Mouse (Mus musculus): ENCODE results near the gene Bad.
"Not testable (repeated sequence)": the region's sequence is repeated elsewhere in the genome, so short reads cannot be mapped to it uniquely, and the experiment has no call there.

Gene Bad

GRCm38 (mm10) chr19:6941372-6942248, at the start of gene Bad:
Bad (plus strand) TSS chr19:6941861.
- peak; percentile 94 for DNase-seq (ENCODE audit: low spot score)

- DNase-seq (ENCODE audit: low spot score): no peak
Measured at GRCm38 (mm10) chr19:6892512-6892911, 49.1 kb upstream of the Bad start.

- no peak for DNase-seq (ENCODE audit: low spot score)
Measured at GRCm38 (mm10) chr19:6893731-6894451, 47.8 kb upstream of the Bad start.

- not testable (repeated sequence) for DNase-seq (ENCODE audit: low spot score)
Measured at GRCm38 (mm10) chr19:6895608-6896305, 45.9 kb upstream of the Bad start.

- DNase-seq (ENCODE audit: low spot score): no peak
Measured at GRCm38 (mm10) chr19:6899641-6900040, 42.0 kb upstream of the Bad start.

GRCm38 (mm10) chr19:6903031-6903430, 38.6 kb upstream of the Bad start:
- no peak for DNase-seq (ENCODE audit: low spot score)

- DNase-seq (ENCODE audit: low spot score): no peak
Measured at GRCm38 (mm10) chr19:6904846-6905245, 36.8 kb upstream of the Bad start.

GRCm38 (mm10) chr19:6905498-6906159, 36.0 kb upstream of the Bad start:
- DNase-seq (ENCODE audit: low spot score): no peak

- DNase-seq (ENCODE audit: low spot score): no peak
Measured at GRCm38 (mm10) chr19:6906199-6906598, 35.5 kb upstream of the Bad start.

- no peak for DNase-seq (ENCODE audit: low spot score)
Measured at GRCm38 (mm10) chr19:6907094-6907493, 34.6 kb upstream of the Bad start.

- no peak for DNase-seq (ENCODE audit: low spot score)
Measured at GRCm38 (mm10) chr19:6907811-6908540, 33.7 kb upstream of the Bad start.

- no peak for DNase-seq (ENCODE audit: low spot score)
Measured at GRCm38 (mm10) chr19:6909021-6909420, 32.6 kb upstream of the Bad start.

- DNase-seq (ENCODE audit: low spot score): peak; percentile 88
Measured at GRCm38 (mm10) chr19:6909507-6910289, 32.0 kb upstream of the Bad start, which contains the start of the genes Trmt112 and Prdx5. Trmt112 (plus strand) TSS chr19:6909698. Prdx5 (minus strand) TSS chr19:6910106.

- peak; percentile 52 for DNase-seq (ENCODE audit: low spot score)
Measured at GRCm38 (mm10) chr19:6910306-6910705, 31.4 kb upstream of the Bad start.

- no peak for DNase-seq (ENCODE audit: low spot score)
Measured at GRCm38 (mm10) chr19:6911101-6912074, 30.3 kb upstream of the Bad start.

GRCm38 (mm10) chr19:6912205-6912970, 29.3 kb upstream of the Bad start:
- no peak for DNase-seq (ENCODE audit: low spot score)

GRCm38 (mm10) chr19:6913036-6913435, 28.6 kb upstream of the Bad start:
- DNase-seq (ENCODE audit: low spot score): no peak

GRCm38 (mm10) chr19:6913991-6914390, 27.7 kb upstream of the Bad start:
- no peak for DNase-seq (ENCODE audit: low spot score)

Data from ovary, postnatal 36 days (tissue).